Mouse (Mus musculus) T-cell, adult 2 months (primary cell): ENCODE measurements around the gene Gab3.
"Not testable (repeated sequence)": the region's sequence is repeated elsewhere in the genome, so short reads cannot be mapped to it uniquely, and the experiment has no call there.

Source experiments
- DNase-seq: peaks from one replicate; pipeline ENCODE4 v3.0.0; 2022; ENCODE audit warnings: low spot score

The Gab3 gene

DNA sequence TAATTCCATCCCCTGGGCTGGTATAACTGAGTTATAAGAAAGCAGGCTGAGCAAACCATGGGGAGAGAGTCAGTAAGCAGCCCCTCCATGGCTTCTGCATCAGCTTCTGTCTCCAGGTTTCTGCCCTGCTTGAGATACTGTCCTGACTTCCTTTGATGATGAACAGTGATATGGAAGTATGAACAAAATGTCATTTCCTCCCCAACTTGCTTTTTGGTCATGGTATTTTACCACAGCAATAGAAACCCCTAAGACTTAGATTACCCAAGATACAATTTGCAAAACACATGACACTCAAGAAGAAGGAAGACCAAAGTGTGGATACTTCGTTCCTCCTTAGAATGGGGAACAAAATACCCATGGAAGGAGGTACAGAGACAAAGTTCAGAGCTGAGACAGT lies 51.2 kb downstream of the Gab3 start:
- DNase-seq, result not testable (repeated sequence)

DNA sequence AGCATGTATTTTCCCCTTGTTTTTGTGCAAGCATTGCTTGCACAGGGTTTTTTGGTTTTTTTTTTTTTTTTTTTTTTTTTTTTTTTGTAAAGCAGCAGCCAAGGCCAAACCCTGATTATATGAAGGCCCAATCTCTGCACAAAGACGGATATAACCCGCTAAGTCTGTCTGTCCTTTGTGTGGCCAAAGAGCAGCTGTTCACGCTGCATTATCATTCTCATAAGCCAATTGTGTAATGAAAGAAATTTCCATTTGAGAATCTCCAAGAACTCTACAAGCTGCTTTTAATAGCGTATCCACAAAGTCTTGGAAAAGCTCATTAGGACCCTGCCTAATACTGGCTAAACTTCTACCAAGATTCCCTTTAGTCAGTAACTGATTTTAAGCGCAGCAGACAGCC lies 101.5 kb downstream of the Gab3 start:
- no peak for DNase-seq

DNA sequence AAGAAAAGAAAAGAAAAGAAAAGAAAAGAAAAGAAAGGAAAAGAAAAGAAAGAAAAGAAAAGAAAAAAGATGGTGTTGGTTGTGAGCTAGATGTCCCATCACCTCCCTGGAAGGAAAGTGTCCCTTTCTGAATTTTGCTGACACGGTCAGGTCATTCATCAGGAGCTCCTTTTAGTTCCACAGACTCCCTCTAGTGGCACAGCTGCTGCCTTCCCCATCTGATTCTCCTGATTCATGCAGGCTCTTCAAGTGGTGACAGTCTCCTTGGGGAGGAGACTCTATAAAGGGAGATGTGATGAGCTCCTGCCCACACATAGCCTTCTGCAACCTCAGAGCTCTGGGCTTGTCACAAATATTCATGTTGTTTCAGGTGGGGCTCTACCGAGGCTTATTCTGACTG lies 122.4 kb downstream of the Gab3 start:
- DNase-seq, result peak; percentile 6

DNA sequence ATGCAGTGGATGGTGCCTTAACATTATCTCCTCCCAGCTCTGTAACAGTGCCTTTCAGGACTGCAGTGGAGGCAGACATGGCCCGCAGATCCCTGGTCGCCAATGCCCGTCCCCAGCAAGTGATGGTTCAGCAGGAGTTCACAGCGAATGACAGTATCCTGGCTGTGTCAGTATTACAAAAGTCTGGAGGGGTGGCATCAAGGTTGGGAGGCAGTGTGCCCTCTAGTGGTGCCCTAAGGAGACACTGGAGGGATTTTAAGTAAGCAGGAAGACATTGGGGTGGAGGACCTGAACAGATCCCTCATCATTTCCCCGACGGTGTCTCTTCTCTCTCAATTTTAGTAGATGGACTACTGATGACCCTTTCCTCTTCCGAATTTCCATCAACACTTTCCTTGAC lies 126.1 kb downstream of the Gab3 start:
- DNase-seq, result peak; percentile 11
